Mouse (Mus musculus) T-helper 17 cell (primary cell): ENCODE measurements around the gene Clic5.
"Not testable (repeated sequence)": the region's sequence is repeated elsewhere in the genome, so short reads cannot be mapped to it uniquely, and the experiment has no call there.

ENCODE experiments used
- in situ Hi-C, 2 experiments: fragments of 300-600 bp; cut with MboI, MseI; formaldehyde crosslinking; loops; 1 replicate in 1 of 2; 2 replicates in 1 of 2; pipeline ENCODE4 v1.15.1; 2025; ENCODE audit warnings: high pct_unique_total_duplicates in 2 of 2

The Clic5 gene

DNA sequence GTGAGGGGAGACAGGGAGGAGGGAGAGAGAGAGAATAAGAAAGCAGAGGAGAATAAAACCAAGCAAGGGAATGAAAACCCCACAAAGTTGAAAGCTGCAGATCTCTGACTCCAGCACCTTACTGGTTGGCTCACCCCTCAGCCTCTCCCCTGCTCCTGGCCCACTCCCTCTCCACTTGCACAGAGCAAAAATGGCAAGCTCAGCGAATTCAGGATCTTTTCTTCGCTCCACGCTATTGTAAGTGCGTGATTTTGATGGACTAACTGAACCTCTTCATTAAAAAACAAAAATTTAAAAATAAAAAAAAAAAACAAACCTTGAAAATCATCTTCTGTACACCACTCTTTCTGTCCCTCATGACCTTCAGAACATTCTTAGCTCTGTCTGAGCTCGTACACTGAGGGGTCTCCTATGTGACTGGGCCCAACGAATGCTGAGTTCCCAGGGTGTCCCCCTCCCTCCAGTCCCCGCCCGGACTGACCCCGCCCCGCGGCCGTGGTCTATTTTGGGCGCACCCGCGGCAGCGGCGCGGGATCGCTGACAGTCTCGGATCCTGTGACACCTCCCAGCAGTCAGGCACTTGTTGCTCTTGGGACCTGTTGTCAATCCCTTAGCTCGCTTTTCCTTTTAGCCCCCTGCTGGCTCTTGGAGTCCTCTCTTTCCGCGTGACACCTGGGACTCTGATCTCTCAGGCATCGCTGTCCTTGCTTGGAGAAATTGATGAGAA is at the start of gene Clic5:
Gene Clic5, plus strand, starts transcription at position 543 of the 727 bp plus-strand sequence.
- in situ Hi-C loops: no loop called here

GRCm38 (mm10) chr17:44145806-44146205 is 42.6 kb upstream of the Clic5 start:
- in situ Hi-C loops: no loop called here

DNA sequence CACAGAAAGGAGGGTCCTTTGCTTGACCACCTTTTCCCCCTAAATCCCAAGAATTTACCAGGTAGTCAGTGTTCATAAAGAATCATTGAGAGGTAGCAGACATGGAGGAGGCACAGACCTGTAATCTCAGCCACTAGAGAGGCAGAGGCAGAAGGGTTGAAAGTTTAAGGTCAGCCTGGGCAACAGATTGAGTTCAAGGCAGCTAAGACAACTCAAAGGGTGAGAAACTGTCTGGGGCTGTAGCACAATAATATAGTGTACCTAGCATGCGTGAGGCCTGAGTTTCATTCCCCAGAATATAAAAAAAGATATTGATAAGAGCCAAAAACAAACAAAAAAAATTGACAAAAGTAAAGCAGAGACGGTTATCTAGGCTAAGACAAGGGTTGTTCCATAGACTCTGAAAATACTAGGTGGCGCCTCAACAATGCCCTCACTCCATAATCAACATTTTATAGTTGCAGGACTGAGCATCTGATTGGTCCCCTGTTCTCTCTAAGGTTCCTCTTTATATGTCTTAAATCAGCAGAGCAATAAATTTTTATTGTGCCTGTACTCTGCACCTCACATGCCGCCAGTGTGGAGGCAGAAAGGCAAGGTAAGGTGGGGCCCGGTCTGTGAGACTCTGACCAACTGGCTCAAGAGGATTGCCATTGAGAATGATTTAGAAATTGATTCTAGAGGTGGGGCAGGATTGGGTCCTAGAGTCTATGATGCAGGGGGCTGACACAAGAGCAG is 40.1 kb upstream of the Clic5 start:
- in situ Hi-C loops: no loop called here

DNA sequence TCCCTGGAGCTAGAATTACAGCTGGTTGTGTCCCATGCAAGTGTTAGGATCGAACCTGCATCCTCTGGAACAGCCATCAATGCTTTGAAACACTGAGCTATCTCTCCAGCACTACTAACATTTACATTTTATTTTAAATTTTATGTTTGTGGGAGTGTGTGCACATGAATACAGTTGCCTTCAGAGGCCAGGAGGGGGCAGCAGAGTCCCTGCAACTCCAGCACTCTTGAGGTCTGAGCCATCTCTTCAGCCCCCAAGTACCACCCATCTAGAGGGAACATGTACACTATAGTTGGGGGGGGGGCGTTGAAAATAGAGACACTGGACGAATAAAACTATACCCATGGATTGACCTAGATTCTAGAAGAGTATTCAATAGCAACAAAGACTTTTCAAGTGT is 37.3 kb upstream of the Clic5 start:
- in situ Hi-C loops: no loop called here

GRCm38 (mm10) chr17:44151889-44152288 is 36.5 kb upstream of the Clic5 start:
- in situ Hi-C loops: no loop called here

- in situ Hi-C loops: no loop called here
These were observed 34.5 kb upstream of the Clic5 start for GRCm38 (mm10) chr17:44153871-44154270.

GRCm38 (mm10) chr17:44155204-44155603 is 33.2 kb upstream of the Clic5 start:
- in situ Hi-C loops: loop anchor here in 1 of 2 experiments (5.0 kb wide), 1 partner anchor 87 kb away; no protein-coding TSS in a partner anchor

- in situ Hi-C loops: loop anchor here in 1 of 2 experiments (5.0 kb wide), 1 partner anchor 84 kb away; no protein-coding TSS in a partner anchor
These were observed 30.2 kb upstream of the Clic5 start for GRCm38 (mm10) chr17:44158186-44158585.

DNA sequence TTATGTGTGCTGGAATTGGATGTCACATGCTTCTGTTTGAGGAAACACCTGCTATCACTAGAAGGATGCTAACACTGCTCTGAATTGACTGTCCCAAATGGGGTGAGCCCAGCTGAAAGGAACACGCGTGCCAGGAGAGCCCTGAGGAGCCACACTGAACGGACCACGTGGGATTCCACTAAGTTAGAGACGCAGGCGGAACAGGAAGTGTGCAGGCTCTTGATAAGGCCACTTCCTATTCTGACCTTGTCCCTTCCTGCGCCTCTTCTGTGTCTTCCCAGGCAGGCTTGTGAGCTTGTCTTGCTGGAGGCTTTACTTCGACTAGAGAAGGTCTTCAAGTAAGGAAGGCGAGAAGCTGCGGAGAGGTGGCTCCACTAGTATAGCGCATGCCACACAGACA is 27.9 kb upstream of the Clic5 start:
- in situ Hi-C loops: loop anchor here in 1 of 2 experiments (5.0 kb wide), 1 partner anchor 77 kb away; no protein-coding TSS in a partner anchor

DNA sequence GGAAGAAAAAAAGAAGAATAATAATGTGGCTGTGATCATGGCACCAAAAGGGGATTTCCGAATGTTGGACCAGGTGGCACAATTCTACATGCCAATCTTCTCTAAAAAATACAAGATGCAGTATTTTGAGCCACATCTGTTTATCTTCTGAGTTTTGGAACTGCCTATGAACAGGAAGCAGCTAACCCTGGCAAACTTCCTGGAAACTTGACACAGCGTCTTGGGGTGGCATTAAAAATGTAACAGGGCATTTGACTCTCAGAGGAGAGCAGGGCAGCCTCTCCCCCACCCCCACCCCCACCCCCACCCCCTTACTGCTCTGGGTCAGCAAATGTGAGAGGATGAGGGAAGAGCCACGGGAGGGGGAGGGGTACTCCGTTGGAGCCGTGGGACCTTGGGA is 25.9 kb upstream of the Clic5 start:
- in situ Hi-C loops: loop anchor here in 1 of 2 experiments (5.0 kb wide), 1 partner anchor 75 kb away; no protein-coding TSS in a partner anchor

GRCm38 (mm10) chr17:44162935-44163334 is 25.4 kb upstream of the Clic5 start:
- in situ Hi-C loops: loop anchor here in 1 of 2 experiments (5.0 kb wide), 1 partner anchor 74 kb away; no protein-coding TSS in a partner anchor

GRCm38 (mm10) chr17:44165730-44166347 is 22.5 kb upstream of the Clic5 start:
- in situ Hi-C loops: no loop called here

DNA sequence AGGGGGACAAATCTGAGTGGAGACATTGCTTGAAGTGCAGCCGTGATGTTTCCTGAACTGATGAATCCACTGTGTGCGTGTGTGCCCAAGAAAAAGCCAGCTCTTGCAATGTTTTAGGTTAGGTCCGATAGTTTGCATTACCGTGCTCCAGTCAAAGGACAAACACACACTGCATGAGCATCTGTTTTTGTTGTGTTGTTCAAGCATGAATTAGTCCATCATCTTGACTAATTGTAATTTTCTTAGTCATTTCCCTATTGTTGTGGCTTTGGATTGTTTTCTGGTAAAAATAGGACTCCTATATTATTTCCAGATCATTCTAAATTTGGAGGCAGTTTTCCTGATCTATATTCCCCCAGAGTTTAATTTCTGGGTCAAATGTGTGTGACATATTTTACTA is 18.7 kb upstream of the Clic5 start:
- in situ Hi-C loops: no loop called here

DNA sequence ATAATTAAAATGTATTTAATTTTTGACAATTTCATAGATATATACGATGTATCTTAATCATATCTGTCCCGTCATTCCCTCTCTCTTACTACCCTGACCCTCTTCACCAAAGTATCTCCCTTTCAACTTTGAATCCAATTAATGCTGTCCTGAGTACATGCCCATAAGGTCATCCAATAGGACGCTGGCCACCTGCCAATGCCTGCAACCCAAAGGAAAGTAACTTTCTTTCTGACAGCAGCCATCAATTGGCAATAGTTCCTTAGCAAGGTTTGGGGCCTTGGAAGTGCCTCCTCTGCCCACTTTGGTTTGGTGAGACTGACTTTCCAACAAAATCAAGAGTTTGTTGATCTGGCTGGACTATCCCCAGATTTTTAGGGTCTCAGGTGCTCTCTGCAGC is 18.1 kb upstream of the Clic5 start:
- in situ Hi-C loops: no loop called here

DNA sequence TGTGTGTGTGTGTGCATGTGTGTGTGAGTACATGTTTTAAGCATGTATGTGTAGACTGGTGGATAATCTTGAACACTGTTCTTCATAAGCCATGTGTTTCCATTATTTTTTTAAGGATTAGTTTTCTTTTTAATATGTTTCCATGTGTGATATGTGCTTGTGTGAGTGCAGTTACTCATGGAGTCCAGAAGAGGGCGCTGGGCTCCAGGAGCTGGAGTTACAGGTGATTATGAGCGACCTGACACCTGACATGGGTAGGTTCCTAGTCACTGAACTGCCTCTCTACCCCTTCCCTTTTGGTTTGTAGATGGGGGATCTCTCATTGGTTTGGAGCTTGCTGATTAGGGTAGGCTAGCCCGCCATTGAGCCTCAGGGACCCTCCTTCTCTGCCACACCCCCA is 16.5 kb upstream of the Clic5 start:
- in situ Hi-C loops: no loop called here

DNA sequence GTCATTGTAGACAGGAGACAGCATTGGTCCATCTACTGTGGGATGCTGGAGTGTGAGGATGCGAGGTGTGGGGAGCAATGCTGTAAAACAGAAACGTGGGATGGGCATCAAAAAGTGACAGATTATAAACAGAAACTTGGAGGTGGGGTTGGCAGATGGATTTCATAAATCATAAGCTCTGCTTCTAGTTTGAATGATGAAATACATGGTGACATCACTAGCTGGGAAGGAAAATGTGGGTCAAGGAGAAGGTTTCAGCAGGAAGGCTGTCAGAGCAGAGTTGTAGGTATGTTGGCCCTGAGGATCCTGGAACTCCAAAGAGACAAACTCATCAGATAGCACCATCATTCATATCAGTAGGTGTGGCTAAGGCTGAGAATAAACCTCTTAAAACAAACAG is 15.0 kb upstream of the Clic5 start:
- in situ Hi-C loops: no loop called here

DNA sequence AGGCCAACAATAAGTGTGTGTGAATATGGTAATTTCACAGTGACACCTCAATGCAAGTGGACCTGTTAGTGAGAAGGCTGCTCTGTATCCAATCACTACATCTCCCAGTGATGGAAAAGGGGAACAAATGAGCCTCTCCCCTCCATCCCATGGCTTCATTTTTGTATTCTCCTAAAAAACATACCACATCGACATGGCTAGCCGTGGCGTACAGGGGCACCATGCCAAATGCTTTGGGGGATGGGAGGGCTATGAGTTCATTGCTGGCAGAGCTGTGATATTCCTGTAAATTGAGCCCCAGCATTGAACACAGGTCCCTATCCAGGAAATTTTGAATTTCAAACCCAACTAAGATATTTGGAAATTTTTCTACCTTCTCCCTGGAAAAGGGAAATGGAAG is 11.1 kb upstream of the Clic5 start:
- in situ Hi-C loops: no loop called here

GRCm38 (mm10) chr17:44181346-44181745 is 7.0 kb upstream of the Clic5 start:
- in situ Hi-C loops: no loop called here

DNA sequence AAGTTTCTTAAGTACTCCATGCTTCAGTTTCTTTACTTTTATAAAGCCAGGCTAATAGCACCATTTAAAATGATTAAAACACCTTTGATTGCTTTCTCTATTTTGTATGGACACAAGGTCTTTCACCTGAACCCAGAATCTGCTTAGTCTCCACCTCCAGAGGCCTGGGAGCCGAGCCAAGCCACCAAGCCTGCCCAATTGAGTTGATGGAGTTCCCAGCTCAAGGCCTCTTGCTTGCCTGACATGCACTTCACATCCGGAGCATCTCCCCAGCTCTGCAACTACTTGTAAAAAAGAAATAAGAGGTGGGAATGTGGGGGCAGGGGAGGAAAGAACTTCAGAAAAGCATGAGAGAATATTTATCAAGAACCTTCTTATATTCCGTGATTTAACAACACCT is 1.5 kb upstream of the Clic5 start:
- in situ Hi-C loops: no loop called here

DNA sequence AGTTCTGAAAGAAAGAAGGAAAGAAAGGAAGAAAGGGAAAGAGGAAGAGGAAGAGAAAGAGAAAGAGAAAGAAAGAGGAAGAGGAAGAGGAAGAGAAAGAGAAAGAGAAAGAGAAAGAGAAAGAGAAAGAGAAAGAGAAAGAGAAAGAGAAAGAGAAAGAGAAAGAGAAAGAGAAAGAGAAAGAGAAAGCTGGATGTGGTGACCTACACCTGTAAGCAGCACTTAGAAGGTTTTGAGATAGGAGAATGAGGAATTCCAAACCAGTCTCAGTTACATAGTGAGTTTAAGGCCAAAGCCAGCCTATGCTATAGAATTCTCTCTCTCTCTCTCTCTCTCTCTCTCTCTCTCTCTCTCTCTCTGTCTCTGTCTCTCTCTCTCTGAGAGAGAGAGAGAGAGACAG is 847 bp upstream of the Clic5 start:
- in situ Hi-C loops: not testable (repeated sequence)

- in situ Hi-C loops: no loop called here
These were observed 373 bp downstream of the Clic5 start for GRCm38 (mm10) chr17:44188769-44189145.

DNA sequence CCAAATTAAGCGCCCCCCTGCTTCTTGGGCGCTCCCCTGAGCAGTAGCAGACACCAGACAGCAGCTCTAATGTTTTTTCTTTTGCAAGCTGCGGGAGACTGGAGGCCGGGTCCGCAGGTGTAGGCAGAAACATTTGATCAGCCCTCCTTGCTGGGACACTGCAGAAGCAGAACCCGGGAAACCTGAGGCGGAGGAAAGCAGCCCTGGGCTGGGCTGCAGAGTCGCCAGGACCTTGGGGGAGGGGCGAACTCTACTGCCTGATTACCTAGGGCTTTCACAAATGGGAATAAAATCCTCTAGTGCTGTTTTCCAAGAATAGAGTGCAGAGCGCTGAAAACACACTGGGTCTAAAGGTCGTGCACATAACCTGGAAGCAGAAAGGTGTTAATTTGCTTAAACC is 1.3 kb downstream of the Clic5 start:
- in situ Hi-C loops: loop anchor here in 1 of 2 experiments (5.0 kb wide), 1 partner anchor 233 kb away; no protein-coding TSS in a partner anchor
